Mouse (Mus musculus) intestine, postnatal 0 days (tissue): ENCODE data around the gene Ppm1e. TPM values are rescaled to one million over a fixed set of nuclear protein-coding genes. Genes with fewer than 3 reads are reported as not detected.

Experiments
- ATAC-seq: fragments of 200-750 bp; cut with Nextera tagmentation; 2 replicates; pipeline ENCODE4 v1.8.0; 2017; ENCODE audit warnings: mild to moderate bottlenecking, moderate TSS enrichment, moderate library complexity
- H3K27ac ChIP-seq: fragments of 300-500 bp; sonication (generic); 2 replicates; pipeline ENCODE4 v1.5.1; 2014; ENCODE audit warnings: mild to moderate bottlenecking, low read depth, low read length, moderate library complexity
- H3K27me3 ChIP-seq: fragments of 300-500 bp; sonication (generic); replicated peaks from 2 replicates; pipeline ENCODE4 v1.6.1; 2014; ENCODE audit warnings: low read length, mixed read lengths; ENCODE audit not compliant: control insufficient read depth, insufficient read depth
- H3K36me3 ChIP-seq: fragments of 300-500 bp; sonication (generic); 2 replicates; pipeline ENCODE4 v1.6.1; 2014; ENCODE audit warnings: mild to moderate bottlenecking, moderate library complexity; ENCODE audit not compliant: control insufficient read depth, insufficient read depth
- H3K4me1 ChIP-seq: fragments of 300-500 bp; sonication (generic); replicated peaks from 2 replicates; pipeline ENCODE4 v1.6.1; 2014; ENCODE audit warnings: antibody characterized with exemption, low read length, mixed read lengths; ENCODE audit not compliant: control insufficient read depth, insufficient read depth
- H3K4me2 ChIP-seq: fragments of 300-500 bp; sonication (generic); replicated peaks from 2 replicates; pipeline ENCODE4 v1.6.1; 2014; ENCODE audit warnings: low read depth, mild to moderate bottlenecking, moderate library complexity
- H3K4me3 ChIP-seq: fragments of 300-500 bp; sonication (generic); 2 replicates; pipeline ENCODE4 v1.5.1; 2014; ENCODE audit warnings: low read depth, low read length
- H3K9ac ChIP-seq: fragments of 300-500 bp; sonication (generic); 2 replicates; pipeline ENCODE4 v1.6.1; 2014; ENCODE audit warnings: mild to moderate bottlenecking, low read depth, low read length
- H3K9me3 ChIP-seq: fragments of 300-500 bp; sonication (generic); 2 replicates; pipeline ENCODE4 v1.6.1; 2016; ENCODE audit warnings: mixed run types; ENCODE audit not compliant: control insufficient read depth
- CTCF ChIP-seq: sonication (generic); IDR thresholded peaks from 2 replicates; pipeline ENCODE4 v1.5.1; 2016; ENCODE audit warnings: low read depth, mild to moderate bottlenecking, control low read depth, antibody characterized with exemption, moderate library complexity
- WGBS: fragments of 180-500 bp; shearing (Covaris S2); extraction: QIAGEN DNeasy Blood & Tissue Kit; methylation state at CpG from one replicate; pipeline ENCODE4 v1.1.7; 2014; 5-methylcytosine and 5-hydroxymethylcytosine counted together
- polyA plus RNA-seq: library from polyadenylated mRNA; unstranded; fragments of >200 nt; fragmentation: Nextera tagmentation; extraction: Ambion mirVana; gene quantifications from 2 replicates; pipeline ENCODE4 v1.2.1, GENCODE M21; 2015

Gene Ppm1e
- polyA plus RNA-seq, 1 experiment from 2014 or later: 1.4 TPM

DNA sequence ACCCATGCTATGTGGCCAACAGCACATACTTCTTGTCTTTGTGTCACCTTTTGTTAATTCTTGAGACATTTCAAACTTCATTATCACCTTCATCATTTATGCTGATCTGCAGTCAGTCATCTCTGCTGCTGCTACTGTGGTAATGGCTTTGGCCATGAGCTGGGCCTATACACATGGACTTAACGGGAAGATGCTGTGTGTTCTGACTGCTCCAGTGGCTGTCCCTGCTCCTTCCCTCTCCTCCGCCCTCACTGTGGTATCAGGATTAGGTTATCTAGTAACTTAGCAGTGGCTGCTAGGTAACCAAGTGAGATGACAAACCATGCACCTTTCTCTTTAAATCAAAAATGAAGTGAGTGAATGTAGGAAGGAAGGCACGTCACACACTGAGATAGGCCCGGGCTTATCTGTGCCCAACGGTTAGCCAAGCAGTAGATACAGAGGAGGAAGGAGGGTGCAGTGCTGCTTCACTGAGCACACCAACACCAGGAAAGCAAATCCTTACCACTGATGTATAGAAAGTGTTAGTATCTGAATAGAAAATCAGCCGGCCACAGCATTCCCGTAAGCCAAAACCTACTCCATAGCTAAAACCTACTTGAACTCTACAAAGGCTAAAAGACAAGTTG is 83.3 kb downstream of the Ppm1e start:
- H3K36me3 ChIP-seq: no peaks in the 10 kb centered on the region
- no peaks in the 10 kb centered on the region for H3K4me1 ChIP-seq
- no peak overlapping the region for H3K9ac ChIP-seq
- H3K27ac ChIP-seq: no peak overlapping the region
- no peaks in the 10 kb centered on the region for H3K9me3 ChIP-seq
- no peak overlapping the region for H3K4me2 ChIP-seq
- 74% methylated on average over 7 of the region's 7 CpGs for WGBS
- no peak for ATAC-seq
- no peaks in the 10 kb centered on the region for H3K27me3 ChIP-seq
- no peak for TF ChIP-seq CTCF
- H3K4me3 ChIP-seq: no peak overlapping the region

DNA sequence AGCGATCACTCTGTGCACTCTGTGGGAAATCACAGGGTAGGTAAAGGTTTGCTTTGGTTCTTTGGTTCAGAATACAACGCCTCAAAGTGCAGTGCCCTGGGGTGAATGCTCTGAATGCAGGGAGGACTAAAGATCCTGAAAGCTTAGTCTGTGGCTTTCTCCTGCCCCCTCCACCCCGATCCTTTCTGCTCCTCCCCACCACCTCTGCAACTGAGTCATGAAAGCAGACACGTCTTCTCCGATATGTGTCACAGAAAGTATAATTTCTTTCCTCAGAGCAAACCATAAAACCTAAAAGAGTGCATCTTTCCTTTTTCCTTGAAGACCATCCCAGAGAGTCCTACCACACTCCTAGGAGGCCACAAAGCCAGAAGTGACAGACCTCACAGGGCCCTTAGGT is 86.1 kb downstream of the Ppm1e start:
- Histone ChIP-seq H3K36me3 (no peaks in the 10 kb centered on the region), H3K4me3 (no peak overlapping the region), H3K4me1 (no peaks in the 10 kb centered on the region), H3K9me3 (no peaks in the 10 kb centered on the region), H3K27ac (no peak overlapping the region), H3K27me3 (no peaks in the 10 kb centered on the region), H3K4me2 (no peak overlapping the region), H3K9ac (no peak overlapping the region)
- no peak for ATAC-seq
- WGBS: 91% methylated on average over 5 of the region's 5 CpGs
- TF ChIP-seq CTCF: no peak

DNA sequence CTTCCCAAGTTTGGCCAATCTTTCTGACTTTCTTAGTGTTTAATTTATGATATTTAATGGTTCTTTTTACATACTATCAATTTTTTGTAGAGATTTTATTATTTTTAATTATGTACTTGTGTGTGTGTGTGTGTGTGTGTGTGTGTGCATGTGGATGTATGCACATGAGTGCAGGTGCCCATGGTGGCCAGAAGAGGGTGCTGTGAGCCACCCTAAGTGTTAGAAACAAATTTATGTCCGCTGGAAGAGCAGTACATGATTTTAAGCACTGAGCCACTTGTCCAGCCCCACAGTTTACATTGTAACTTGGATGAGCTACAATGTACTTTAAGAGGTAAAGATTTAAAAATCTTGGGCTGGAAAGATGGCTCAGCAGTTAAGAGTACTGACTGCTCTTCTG is 87.3 kb downstream of the Ppm1e start:
- Histone ChIP-seq H3K4me2 (no peak overlapping the region), H3K9me3 (no peaks in the 10 kb centered on the region), H3K36me3 (no peaks in the 10 kb centered on the region), H3K9ac (no peak overlapping the region), H3K4me3 (no peak overlapping the region), H3K4me1 (no peaks in the 10 kb centered on the region), H3K27ac (no peak overlapping the region), H3K27me3 (no peaks in the 10 kb centered on the region)
- TF ChIP-seq CTCF: peak; percentile 19; the same call in 1 of the 2 replicates
- 95% methylated on average over 1 of the region's 1 CpGs for WGBS
- no peak for ATAC-seq

GRCm38 (mm10) chr11:87270958-87271357 is 87.9 kb downstream of the Ppm1e start:
- no peak for TF ChIP-seq CTCF
- H3K9me3 ChIP-seq: no peaks in the 10 kb centered on the region
- no peaks in the 10 kb centered on the region for H3K27me3 ChIP-seq
- H3K9ac ChIP-seq: no peak overlapping the region
- H3K27ac ChIP-seq: no peak overlapping the region
- no peak for ATAC-seq
- no peak overlapping the region for H3K4me2 ChIP-seq
- no peaks in the 10 kb centered on the region for H3K4me1 ChIP-seq
- no peaks in the 10 kb centered on the region for H3K36me3 ChIP-seq
- H3K4me3 ChIP-seq: no peak overlapping the region
- WGBS: 23% methylated on average over 2 of the region's 2 CpGs

GRCm38 (mm10) chr11:87270446-87270845 is 88.4 kb downstream of the Ppm1e start:
- ATAC-seq: no peak

GRCm38 (mm10) chr11:87268803-87269202 is 90.0 kb downstream of the Ppm1e start:
- Histone ChIP-seq H3K9me3 (no peaks in the 10 kb centered on the region), H3K4me1 (no peaks in the 10 kb centered on the region), H3K36me3 (no peaks in the 10 kb centered on the region), H3K9ac (no peak overlapping the region), H3K4me2 (no peak overlapping the region), H3K27me3 (no peaks in the 10 kb centered on the region), H3K4me3 (no peak overlapping the region), H3K27ac (no peak overlapping the region)
- WGBS: 83% methylated on average over 2 of the region's 2 CpGs
- ATAC-seq: no peak
- peak; percentile 45 for TF ChIP-seq CTCF

More at GRCm38 (mm10) chr11:87270446-87270845, 88.4 kb downstream of the Ppm1e start:
- H3K4me1 ChIP-seq: no peaks in the 10 kb centered on the region
- H3K9me3 ChIP-seq: no peaks in the 10 kb centered on the region
- H3K4me3 ChIP-seq: no peak overlapping the region
- H3K27ac ChIP-seq: no peak overlapping the region
- 85% methylated on average over 4 of the region's 4 CpGs for WGBS
- no peak overlapping the region for H3K9ac ChIP-seq
- no peaks in the 10 kb centered on the region for H3K36me3 ChIP-seq
- no peak overlapping the region for H3K4me2 ChIP-seq
- no peak for TF ChIP-seq CTCF
- H3K27me3 ChIP-seq: no peaks in the 10 kb centered on the region
